12 mouse cellular contexts compared by ENCODE assay signal in the genomic region with DNA sequence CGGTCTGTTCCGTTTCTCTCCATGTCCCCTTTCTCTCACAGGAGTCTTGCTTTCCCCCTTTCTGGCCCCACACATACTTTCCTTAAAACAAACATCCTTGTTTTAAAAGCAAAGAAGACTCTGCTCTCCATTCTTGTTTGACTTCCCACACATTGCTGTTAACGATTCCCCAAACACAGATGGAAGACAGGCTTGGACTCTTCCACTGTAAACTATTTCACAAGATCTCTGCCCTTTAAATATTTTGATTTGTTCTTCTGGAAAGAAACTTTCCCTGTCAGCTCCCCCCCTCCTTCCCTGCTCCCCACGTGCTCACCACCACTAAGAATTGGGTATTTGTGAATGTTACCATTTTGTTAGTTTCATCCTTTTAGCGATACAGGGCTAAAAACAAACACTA.
"Had no signal": no experiment of that assay in that cellular context is flagged by ENCODE, and none has a peak within 500 bp of the region (broad histone marks: within the 10 kb centered on the region; RNA-seq: fewer than 3 reads in every experiment).

No protein-coding gene starts in this region.

- H3K4me3 ChIP-seq: hindbrain, embryonic 15.5 days; limb, embryonic 12.5 days; liver, embryonic 13.5 days; megakaryocyte, embryonic 14.5 days; midbrain, embryonic 13.5 days had no signal

- H3K4me1 ChIP-seq: hindbrain, embryonic 15.5 days; limb, embryonic 12.5 days; liver, embryonic 13.5 days; megakaryocyte, embryonic 14.5 days had no signal

- H3K9ac ChIP-seq: hindbrain, embryonic 15.5 days; limb, embryonic 12.5 days; liver, embryonic 13.5 days; midbrain, embryonic 13.5 days had no signal

- H3K27me3 ChIP-seq: hindbrain, embryonic 15.5 days; limb, embryonic 12.5 days; liver, embryonic 13.5 days; megakaryocyte, embryonic 14.5 days; midbrain, embryonic 13.5 days had no signal

- H3K27ac ChIP-seq: hindbrain, embryonic 15.5 days; limb, embryonic 12.5 days; liver, embryonic 13.5 days; macrophage; midbrain, embryonic 13.5 days had no signal

- DNase-seq: kidney, adult 2 months; kidney, postnatal 36 days; liver, embryonic 13.5 days; lung, postnatal 10 days; right cerebral cortex, postnatal 14 days; thymus, adult 18-20 months; thymus, postnatal 14 days had no signal

- H3K9me3 ChIP-seq: hindbrain, embryonic 15.5 days; limb, embryonic 12.5 days; liver, embryonic 13.5 days; megakaryocyte, embryonic 14.5 days; midbrain, embryonic 13.5 days had no signal

- H3K4me2 ChIP-seq: hindbrain, embryonic 15.5 days; limb, embryonic 12.5 days; liver, embryonic 13.5 days; midbrain, embryonic 13.5 days had no signal

- H3K36me3 ChIP-seq: hindbrain, embryonic 15.5 days; limb, embryonic 12.5 days; liver, embryonic 13.5 days; midbrain, embryonic 13.5 days had no signal

- ATAC-seq: midbrain, embryonic 13.5 days had no signal
